Mouse (Mus musculus) layer of hippocampus, adult 2 months (tissue): ENCODE measurements around the gene Cyp21a1. TPM values are rescaled to one million over a fixed set of nuclear protein-coding genes. Genes with fewer than 3 reads are reported as not detected.
"Not testable (repeated sequence)": the region's sequence is repeated elsewhere in the genome, so short reads cannot be mapped to it uniquely, and the experiment has no call there.

Experiments
- DNase-seq, 2 experiments: peaks; one replicate each; pipeline ENCODE4 v3.0.0; 2022; ENCODE audit warnings: low spot score in 2 of 2
- H3K27ac ChIP-seq: fragments of 200-600 bp; 2 replicates; pipeline ENCODE4 v1.8.1; 2022
- H3K4me3 ChIP-seq: fragments of 200-600 bp; 2 replicates; pipeline ENCODE4 v1.8.1; 2022; ENCODE audit warnings: mild to moderate bottlenecking
- CTCF ChIP-seq: fragments of 200-600 bp; conservative IDR thresholded peaks from 2 replicates; pipeline ENCODE4 v1.8.1; 2022; ENCODE audit warnings: antibody characterized with exemption, mild to moderate bottlenecking, moderate library complexity
- total RNA-seq, 2 experiments: library from RNA; stranded (reverse); gene quantifications; 2 replicates each; pipeline ENCODE4 v1.2.3; 2021

Cyp21a1 gene
- total RNA-seq, 2 experiments from 2014 or later: 0.42 TPM; not detected in 1

DNA sequence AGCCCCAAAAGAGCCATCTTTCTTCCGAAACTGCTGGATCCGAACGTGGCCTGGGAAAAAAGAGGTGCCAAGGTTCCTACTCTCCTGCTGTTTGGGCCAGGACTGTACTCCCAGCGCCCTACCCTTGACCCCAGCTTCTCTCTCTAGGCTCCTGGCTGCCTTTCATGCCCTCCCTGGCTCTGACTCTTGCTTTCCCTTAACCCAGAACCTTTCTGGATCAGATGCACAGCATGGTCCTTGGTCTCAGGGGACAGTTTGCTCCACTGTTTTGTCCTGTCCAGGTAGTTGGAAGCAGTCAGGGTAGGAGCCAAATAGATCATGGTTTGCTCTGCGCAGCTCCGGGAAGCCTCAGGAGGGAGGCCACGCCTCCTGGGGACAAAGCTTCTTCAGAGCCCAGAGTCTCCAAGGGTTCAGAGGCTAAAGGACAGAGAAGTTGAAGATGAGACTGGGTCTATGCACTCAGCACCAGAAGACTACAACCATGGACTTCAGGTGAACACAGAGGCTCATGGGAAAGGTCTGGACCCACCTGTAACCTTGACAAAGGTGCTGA is 10.5 kb upstream of the Cyp21a1 start:
- Histone ChIP-seq H3K27ac (no peak overlapping the region), H3K4me3 (no peak overlapping the region)
- DNase-seq: no peak
- no peak for TF ChIP-seq CTCF

DNA sequence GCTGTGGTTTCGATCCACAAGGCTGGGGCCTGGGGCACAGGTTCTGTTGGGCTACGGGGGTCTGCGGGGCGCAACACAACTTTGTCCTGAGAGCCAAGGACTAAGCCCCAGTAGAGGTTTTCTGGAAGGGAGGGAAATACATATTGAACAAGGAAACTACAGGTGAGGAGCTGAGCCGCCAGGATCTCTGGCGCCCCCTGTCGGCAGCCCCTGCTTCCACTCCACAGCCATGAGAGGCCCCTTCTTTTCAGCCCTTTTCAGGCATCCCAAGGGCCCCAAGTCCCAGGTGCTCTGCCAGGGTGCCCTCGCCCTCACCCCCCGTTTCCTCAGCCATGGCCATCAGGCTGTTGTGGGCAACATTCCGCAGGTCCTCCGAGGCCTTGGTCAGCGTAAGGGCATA is 9.4 kb upstream of the Cyp21a1 start:
- peak in 1 of 2 experiments; percentile 53 for DNase-seq
- not testable (repeated sequence) for H3K27ac ChIP-seq, H3K4me3 ChIP-seq
- peak; percentile 86 for TF ChIP-seq CTCF

DNA sequence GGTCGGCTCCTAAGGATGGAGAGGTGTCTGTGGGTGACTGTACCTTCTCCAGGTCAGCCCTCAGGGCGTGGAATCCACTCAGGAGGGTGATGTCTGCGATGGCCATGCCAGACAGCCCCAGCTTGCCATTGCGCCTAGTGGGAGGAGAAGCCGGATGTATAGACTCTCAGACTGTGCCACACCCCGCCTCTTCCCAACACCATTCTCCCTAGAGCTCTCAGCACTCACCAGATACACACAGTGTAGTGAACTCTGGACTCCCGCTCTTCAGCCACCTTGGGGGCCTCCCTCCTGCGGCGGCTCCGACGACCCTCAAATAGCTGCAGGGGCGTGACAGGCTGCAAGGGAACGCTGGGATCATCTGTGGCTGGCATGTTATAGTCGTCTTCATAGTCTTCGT is 6.9 kb upstream of the Cyp21a1 start:
- Histone ChIP-seq H3K4me3 (no peak overlapping the region), H3K27ac (no peak overlapping the region)
- DNase-seq: no peak
- no peak for TF ChIP-seq CTCF

DNA sequence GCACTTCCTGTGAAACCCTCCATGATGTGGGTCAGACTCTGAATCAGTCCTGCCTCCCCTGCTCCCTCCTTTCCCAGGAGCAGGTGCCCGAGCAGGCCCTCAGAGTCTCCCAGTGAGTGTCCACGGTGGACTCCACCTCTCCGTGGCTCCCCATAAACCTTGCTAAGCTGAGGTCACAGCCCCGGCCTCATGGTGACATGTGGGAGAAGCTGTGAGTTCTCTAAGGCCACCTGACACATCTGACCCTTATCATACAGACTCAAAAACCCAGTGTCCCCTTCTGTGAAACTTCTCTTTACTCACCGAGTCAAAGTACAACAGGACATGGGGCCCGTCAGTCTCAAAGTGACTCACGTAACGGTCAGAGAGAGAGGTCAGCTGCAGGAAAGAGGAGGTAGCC is 6.5 kb upstream of the Cyp21a1 start:
- H3K27ac ChIP-seq, H3K4me3 ChIP-seq, DNase-seq: not testable (repeated sequence)

DNA sequence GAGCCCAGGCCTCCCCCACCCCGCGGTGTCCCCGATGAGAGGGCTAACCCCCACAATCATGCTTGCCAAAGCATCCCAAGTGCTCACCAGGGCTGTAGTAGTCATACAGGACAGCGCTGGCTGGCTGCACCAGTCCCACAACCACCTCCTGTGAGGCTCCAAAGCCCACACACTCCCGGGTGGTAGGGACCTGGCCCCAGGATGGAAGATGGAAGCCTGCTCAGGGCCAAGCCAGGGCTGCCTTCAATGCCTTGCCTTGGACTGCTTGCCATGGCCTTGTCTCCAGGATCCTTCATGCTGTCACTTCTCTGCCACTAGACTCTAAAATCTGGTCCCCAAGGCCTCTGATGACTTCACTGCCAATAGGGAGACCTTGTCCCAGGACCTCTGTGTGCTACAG is 6.0 kb upstream of the Cyp21a1 start:
- not testable (repeated sequence) for H3K4me3 ChIP-seq, DNase-seq

DNA sequence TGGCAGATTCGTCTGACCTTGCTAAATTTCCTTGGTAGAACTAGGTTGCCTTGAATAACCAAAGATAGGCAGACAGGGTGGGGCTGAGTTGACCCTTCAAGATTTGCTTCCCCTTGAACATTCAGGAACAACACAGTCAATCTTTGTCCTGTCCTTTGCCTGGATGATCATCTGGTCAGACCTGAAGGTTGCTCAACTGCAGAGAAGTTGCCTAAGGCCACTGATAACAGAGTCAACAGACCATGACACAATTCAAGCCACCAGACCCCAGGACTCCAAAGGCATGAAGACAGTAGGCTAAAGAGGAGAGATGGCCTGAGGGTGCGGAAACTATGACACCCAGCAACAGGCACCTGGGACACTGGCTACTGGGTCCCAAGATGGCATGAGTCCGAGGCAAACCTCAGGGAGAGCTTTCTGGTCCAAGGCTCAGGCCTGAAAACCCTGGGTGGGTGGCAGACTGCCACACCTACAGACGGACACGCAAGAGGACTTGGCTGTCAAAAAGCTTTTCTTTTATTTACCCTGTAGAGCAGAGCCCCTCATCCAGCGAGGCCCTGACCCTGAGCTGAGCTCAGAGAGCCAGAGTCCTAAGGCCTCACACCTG is 4.3 kb upstream of the Cyp21a1 start:
- no peak overlapping the region for H3K4me3 ChIP-seq
- no peak for DNase-seq
- no peak overlapping the region for H3K27ac ChIP-seq
- no peak for TF ChIP-seq CTCF

More for the DNA sequence above, 6.0 kb upstream of the Cyp21a1 start:
- not testable (repeated sequence) for H3K27ac ChIP-seq

DNA sequence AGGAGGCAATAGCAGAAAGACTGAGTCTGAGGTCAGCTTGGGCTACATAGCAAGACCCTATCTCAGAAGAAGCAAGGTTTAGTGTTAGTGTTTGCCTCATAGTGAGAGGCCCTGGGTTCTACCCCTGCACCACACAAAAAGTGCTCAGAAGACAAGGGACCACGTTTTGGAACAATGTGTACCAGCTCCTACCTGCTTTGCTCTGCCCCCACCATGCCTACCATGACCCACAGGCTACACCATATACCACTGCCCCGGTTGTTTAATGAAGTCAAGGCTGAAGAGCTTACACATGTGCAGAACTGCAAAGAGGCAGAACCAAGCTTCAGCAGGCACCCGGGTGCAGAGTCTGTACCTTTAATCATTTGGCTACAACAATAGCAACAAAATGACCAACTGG is 2.8 kb upstream of the Cyp21a1 start:
- H3K4me3 ChIP-seq: no peak overlapping the region
- no peak for DNase-seq
- H3K27ac ChIP-seq: no peak overlapping the region
- TF ChIP-seq CTCF: no peak

DNA sequence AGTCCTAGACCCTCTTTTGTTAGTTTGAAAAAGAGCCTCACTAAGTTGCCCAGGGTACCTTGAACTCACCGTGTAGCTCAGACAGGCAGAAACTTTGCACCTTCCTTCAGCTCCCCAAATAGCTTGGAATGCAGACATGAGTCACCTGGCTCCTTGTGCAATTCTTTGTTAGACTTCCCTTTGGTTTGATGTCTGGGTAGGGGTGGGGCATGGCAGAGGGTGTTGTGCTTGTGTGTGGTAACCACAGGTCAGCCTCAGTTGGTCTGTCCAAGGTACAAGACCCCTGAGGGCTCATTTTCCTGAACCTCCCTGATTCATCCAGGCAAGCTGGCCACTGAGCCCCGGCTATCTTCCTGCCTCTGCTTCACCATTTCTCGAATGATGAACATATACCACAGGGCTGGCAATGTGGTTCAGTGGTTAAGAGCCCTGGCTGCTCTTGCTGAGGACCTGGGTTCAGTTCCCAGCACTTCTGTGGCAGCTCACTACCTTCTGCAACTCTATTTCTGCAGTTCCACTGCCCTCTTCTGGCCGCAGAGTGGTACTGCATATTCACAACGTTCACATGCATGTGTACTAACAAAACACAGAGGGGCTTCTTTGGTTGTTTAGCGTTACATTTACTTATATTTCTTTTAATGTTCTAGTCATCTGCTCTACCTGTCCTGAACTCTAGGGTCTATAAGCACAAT is 656 bp upstream of the Cyp21a1 start:
- TF ChIP-seq CTCF: peak; percentile 69
- DNase-seq: no peak
- Histone ChIP-seq H3K4me3 (no peak overlapping the region), H3K27ac (no peak overlapping the region)

DNA sequence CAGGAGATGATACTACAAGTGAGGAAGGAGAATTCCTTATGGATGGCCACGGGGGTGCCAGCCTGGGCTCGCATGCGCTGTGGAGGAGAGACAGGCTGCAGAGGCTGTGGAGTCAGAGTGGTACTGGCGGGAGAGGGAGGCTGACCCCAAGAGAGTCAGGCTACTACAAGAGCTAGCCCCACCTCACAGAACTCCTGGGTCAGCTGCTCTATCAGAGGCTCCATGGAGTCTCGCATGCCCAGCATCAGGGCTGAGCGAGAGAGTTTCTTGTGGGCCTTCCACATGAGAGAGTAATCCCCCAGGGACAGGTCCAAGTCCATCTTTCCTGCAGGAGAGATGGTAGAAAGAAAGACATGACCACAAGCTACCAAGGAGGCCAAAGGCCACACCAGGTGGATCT is 994 bp downstream of the Cyp21a1 start:
- not testable (repeated sequence) for DNase-seq, H3K27ac ChIP-seq, H3K4me3 ChIP-seq

DNA sequence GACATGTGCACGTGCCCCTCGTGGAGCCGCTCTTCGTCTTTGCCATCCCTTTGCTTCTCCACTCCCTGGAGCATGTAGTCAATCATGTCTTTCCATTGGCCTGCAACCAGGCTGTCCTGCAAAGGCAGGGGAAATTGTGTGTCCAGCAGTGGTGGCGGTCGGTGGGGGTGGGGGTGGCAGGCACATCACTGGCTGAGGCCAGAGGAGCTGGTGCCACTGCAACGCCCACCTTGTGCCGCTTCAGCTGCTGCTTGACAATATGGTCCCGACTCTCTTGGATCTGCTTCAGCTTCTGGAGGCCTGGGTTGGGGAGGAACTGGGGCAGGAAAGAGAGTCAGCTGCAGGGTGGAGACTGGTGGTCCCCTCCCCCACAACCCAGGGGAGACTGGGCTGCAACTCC is 1.6 kb downstream of the Cyp21a1 start:
- not testable (repeated sequence) for H3K4me3 ChIP-seq, H3K27ac ChIP-seq, DNase-seq

DNA sequence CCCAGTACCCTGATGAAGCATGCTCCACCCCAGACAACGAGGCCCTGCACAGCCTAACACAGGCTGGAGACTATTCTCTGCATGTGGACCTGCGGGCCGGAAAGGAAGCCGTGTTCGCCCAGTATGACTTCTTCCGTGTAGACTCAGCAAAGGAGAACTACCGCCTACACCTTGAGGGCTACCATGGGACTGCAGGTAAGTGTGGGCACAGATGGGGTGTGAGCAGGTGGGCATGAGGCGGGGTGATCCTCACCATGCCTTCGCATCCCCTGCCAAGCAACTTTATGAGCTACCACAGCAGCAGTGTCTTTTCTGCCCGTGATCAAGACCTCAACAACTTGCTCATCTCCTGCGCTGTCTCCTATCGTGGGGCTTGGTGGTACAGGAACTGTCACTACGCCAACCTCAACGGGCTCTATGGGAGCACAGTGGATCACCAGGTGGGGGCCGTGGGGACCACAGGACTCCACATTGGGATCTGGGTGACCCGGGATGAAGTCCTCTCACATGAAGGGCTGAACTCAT is 3.5 kb downstream of the Cyp21a1 start:
- not testable (repeated sequence) for DNase-seq, H3K4me3 ChIP-seq, H3K27ac ChIP-seq

DNA sequence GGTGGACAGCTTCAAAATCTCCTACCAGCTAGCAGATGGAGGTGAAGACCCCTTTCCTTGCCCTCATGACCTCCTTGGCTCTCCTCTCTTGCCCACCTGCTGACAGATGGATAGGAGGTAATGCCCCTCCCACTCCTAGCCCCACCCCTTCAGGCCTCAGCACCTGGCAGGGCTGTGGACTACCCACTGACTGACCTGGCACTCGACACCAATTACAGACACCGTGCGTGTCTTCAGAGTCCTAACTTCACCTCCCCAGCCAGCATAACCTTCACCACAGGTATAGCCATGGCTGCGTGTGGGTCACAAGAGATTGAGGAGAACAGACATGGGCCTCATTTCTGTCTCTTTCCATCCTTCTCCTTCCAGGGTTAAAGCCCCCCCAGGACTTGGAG is 4.8 kb downstream of the Cyp21a1 start:
- Histone ChIP-seq H3K4me3 (no peak overlapping the region), H3K27ac (no peak overlapping the region)
- no peak for TF ChIP-seq CTCF
- no peak for DNase-seq

DNA sequence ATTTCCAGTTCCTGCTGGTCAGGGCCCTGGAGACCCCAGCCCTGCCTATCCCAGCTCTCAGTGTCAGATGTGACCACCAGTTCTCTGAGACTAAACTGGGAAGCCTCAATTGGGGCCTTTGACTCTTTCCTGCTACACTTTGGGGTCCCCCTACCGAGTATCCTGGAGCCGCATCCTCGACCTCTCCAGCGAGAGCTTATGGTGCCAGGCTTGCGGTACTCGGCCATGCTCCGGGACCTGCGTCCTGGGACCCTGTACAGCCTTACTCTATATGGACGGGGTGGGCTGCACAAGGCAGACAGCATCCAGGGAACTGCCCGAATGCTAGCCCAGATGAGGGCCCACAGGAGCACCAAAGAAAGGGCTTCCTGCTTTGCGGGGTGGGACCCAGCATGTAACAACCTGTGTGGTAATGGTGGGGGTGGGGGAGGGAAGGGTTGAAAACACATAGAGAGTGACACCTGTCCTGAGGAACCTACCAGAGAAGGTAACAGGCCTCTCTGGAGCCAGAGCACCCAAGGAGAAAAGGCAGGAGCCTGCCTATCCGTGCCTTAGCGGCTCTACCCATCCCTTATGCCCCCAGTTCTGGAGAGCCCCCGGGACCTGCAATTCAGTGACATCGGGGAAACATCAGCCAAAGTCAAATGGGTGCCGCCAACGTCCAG is 5.4 kb downstream of the Cyp21a1 start:
- no peak overlapping the region for H3K4me3 ChIP-seq
- H3K27ac ChIP-seq: no peak overlapping the region
- TF ChIP-seq CTCF: no peak
- DNase-seq: no peak

DNA sequence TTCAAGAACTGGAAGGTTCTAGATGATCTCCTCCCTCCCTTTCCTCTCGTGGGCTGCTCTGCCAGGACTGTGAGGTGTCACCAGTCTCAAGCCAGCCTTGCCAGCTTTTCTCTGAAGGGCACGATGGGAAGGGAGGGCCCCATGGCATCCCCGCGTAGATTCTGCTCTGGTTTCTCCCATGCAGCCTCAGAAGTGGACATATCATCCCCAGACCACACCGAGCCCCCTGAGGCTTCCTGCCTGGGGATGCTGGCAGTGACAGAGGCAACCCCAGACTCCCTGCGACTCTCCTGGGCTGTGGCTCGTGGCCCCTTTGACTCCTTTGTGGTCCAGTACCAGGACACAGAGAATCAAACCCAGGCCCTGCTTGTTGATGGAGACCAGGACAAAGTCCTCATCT is 6.3 kb downstream of the Cyp21a1 start:
- not testable (repeated sequence) for H3K27ac ChIP-seq, H3K4me3 ChIP-seq, DNase-seq

DNA sequence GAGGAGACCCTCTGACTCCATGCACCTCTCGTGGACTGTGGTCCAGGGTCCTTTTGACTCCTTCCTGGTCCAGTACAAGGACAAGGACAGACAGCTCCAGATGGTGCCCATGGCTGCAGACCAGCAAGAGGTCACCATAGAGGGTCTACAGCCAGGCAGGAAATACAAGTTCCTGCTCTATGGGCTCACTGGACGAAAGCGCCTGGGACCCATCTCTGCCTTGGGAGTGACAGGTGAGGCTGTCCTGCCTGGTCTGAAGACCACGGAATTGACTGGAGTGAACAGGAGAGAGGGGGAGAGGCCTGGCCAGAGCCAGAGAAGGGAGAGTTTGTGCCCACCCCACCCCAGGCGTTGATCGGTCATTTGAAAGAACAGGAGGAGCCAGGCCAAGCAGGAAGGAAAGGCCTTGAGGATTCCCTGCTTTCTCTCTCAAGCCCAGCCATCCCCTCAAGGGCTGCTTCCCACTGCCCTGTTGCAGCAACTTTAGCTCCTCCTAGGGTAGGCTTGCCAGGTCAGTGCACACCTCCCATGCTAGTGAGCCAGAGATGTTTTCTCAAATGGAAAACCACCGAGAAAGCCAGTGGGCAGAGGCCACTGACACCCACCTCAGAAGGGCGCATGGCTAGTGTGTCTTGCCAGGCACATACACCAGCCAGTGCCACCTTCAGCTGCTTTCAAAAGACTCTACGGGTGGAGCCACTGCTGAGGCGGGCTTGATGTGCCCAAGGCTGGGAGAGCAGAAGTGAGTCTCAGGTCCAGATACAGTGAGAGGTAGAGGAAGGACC is 7.0 kb downstream of the Cyp21a1 start:
- H3K4me3 ChIP-seq, H3K27ac ChIP-seq, DNase-seq: not testable (repeated sequence)
